Mouse (Mus musculus): ENCODE data around the gene Alpl. TPM values are rescaled to one million over a fixed set of nuclear protein-coding genes. Genes with fewer than 3 reads are reported as not detected.

Alpl gene
- polyA plus RNA-seq, 1 experiment, result 0.07 TPM

DNA sequence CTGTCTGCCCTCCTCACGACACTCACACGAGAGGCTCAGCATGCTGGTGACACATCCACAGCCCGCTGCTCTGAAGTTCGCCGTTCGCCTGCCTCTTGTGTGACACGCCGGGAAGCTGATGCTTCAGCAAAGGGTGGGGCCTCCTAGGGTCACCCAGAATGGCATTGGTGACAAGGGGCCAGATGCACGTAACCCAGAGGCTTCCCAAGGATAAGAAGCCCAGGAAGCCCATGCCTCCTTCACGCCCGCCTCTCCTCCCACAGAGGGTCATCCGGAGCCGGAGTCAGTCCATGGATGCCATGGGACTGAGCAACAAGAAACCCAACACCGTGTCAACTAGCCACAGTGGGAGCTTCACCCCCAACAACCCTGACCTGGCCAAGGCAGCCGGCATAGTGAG is 74.6 kb downstream of the Alpl start:
- H3K4me3 ChIP-seq, result no peak overlapping the region
- H3K27me3 ChIP-seq (ENCODE audit: control insufficient read depth, insufficient read depth, insufficient read length), result peaks cover 6% of the 10 kb centered on the region
- TF ChIP-seq SRF (IDR thresholded peaks at IDR 0.05; ENCODE audit: control insufficient read depth, insufficient read length, low read depth) (no peak), USF1 (IDR thresholded peaks at IDR 0.05; ENCODE audit: low read depth) (no peak), CEBPB (IDR thresholded peaks at IDR 0.05; ENCODE audit: insufficient read depth, poor library complexity, severe bottlenecking) (no peak)

DNA sequence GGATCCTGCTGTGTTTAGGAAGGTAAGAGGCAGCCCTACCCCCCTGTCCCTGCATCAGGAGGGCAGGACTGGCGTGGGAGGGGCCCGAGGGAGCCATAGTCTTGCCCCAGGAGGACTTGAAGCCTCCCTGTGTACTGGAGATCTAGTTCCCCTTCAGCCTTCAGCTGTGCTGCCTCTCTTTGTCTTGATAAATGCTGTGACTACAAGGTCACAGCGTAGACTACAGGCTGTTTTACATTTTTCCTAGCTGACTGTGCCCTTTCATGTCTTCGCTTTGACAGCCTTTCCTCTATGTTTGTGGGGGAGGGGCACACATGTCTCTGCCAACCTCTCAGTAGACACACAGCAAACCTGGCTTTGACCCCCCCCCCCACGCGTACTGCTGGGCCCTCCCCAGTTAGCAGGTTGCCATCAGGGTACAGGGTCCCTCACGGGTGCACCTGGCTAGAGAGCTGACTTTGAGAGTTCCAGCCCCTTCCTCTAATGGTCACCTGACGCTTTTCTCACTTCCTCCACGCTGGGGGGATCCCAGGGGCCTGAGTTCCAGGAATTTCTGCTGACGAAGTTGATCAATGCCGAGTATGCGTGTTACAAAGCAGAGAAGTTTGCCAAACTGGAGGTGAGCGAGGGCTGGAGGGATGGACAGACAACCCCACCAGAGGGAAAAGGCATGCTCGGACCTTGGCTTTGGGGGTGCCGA is 76.7 kb downstream of the Alpl start:
- Histone ChIP-seq H3K4me2 (ENCODE audit: low read depth) (no peak overlapping the region), H3K79me2 (ENCODE audit: control insufficient read depth, insufficient read depth) (no peaks in the 10 kb centered on the region), H3ac (ENCODE audit: control insufficient read depth, insufficient read length) (no peak overlapping the region), H3K36me3 (ENCODE audit: control insufficient read depth, insufficient read depth) (no peaks in the 10 kb centered on the region), H3K4me3 (no peak overlapping the region), H3K27me3 (ENCODE audit: control insufficient read depth, insufficient read depth, insufficient read length) (peaks cover 19% of the 10 kb centered on the region)
- no peak for TF ChIP-seq MYOG (IDR thresholded peaks at IDR 0.05; ENCODE audit: control insufficient read depth in 1 of 3, insufficient read depth in 1 of 3, insufficient read length in 2 of 3, low read depth in 2 of 3)
- TF ChIP-seq MYOD1 (IDR thresholded peaks at IDR 0.05; ENCODE audit: control insufficient read depth in 1 of 3, insufficient read length in 2 of 3, low read depth in 2 of 3), result no peak
- no peak for TF ChIP-seq USF1 (IDR thresholded peaks at IDR 0.05; ENCODE audit: low read depth)
- no peak for TF ChIP-seq REST (IDR thresholded peaks at IDR 0.05; ENCODE audit: insufficient read depth, insufficient read length)
- TF ChIP-seq POLR2A (IDR thresholded peaks at IDR 0.05; ENCODE audit: insufficient read length, low read depth), result no peak
- TF ChIP-seq TCF3 (IDR thresholded peaks at IDR 0.05; ENCODE audit: insufficient read length, low read depth), result no peak
- no peak for TF ChIP-seq CEBPB (IDR thresholded peaks at IDR 0.05; ENCODE audit: insufficient read depth, poor library complexity, severe bottlenecking)
- no peak for TF ChIP-seq POLR2AphosphoS2 (IDR thresholded peaks at IDR 0.05; ENCODE audit: insufficient read length, low read depth)
- no peak for TF ChIP-seq SRF (IDR thresholded peaks at IDR 0.05; ENCODE audit: control insufficient read depth, insufficient read length, low read depth)
- no peak for TF ChIP-seq E2F4 (IDR thresholded peaks at IDR 0.05; ENCODE audit: insufficient read depth)
- TF ChIP-seq MAX (IDR thresholded peaks at IDR 0.05; ENCODE audit: low read depth), result no peak
- no peak for TF ChIP-seq TCF12 (IDR thresholded peaks at IDR 0.05; ENCODE audit: insufficient read depth, poor library complexity, severe bottlenecking)

More for the DNA sequence above, 74.6 kb downstream of the Alpl start:
- Histone ChIP-seq H3K79me2 (ENCODE audit: control insufficient read depth, insufficient read depth) (no peaks in the 10 kb centered on the region), H3ac (ENCODE audit: control insufficient read depth, insufficient read length) (no peak overlapping the region), H3K36me3 (ENCODE audit: control insufficient read depth, insufficient read depth) (no peaks in the 10 kb centered on the region), H3K4me2 (ENCODE audit: low read depth) (no peak overlapping the region)

DNA sequence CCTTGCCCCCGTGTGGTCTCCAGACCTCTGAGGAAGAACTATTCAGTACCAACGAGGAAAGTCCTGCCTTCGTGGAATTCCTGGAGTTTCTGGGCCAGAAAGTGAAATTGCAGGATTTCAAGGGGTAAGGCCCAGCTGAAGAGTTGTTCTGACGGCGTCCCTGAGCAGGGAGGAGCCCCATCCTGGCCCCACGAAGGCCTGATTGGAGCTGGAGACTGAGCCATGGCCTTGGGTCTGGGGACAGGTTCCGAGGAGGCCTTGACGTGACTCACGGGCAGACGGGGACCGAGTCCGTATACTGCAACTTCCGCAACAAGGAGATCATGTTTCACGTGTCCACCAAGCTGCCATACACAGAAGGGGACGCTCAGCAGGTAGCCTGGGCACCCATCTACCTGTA is 78.5 kb downstream of the Alpl start:
- Histone ChIP-seq H3K4me2 (ENCODE audit: low read depth) (no peak overlapping the region), H3K4me3 (no peak overlapping the region), H3K27me3 (ENCODE audit: control insufficient read depth, insufficient read depth, insufficient read length) (peaks cover 28% of the 10 kb centered on the region), H3ac (ENCODE audit: control insufficient read depth, insufficient read length) (no peak overlapping the region), H3K36me3 (ENCODE audit: control insufficient read depth, insufficient read depth) (no peaks in the 10 kb centered on the region), H3K79me2 (ENCODE audit: control insufficient read depth, insufficient read depth) (no peaks in the 10 kb centered on the region)
- no peak for TF ChIP-seq POLR2A (IDR thresholded peaks at IDR 0.05; ENCODE audit: insufficient read length, low read depth)
- TF ChIP-seq TCF3 (IDR thresholded peaks at IDR 0.05; ENCODE audit: insufficient read length, low read depth), result no peak
- no peak for TF ChIP-seq TCF12 (IDR thresholded peaks at IDR 0.05; ENCODE audit: insufficient read depth, poor library complexity, severe bottlenecking)
- TF ChIP-seq MYOG (IDR thresholded peaks at IDR 0.05; ENCODE audit: control insufficient read depth in 1 of 3, insufficient read depth in 1 of 3, insufficient read length in 2 of 3, low read depth in 2 of 3), result no peak
- no peak for TF ChIP-seq SRF (IDR thresholded peaks at IDR 0.05; ENCODE audit: control insufficient read depth, insufficient read length, low read depth)
- no peak for TF ChIP-seq POLR2AphosphoS2 (IDR thresholded peaks at IDR 0.05; ENCODE audit: insufficient read length, low read depth)
- no peak for TF ChIP-seq CEBPB (IDR thresholded peaks at IDR 0.05; ENCODE audit: insufficient read depth, poor library complexity, severe bottlenecking)
- no peak for TF ChIP-seq REST (IDR thresholded peaks at IDR 0.05; ENCODE audit: insufficient read depth, insufficient read length)
- no peak for TF ChIP-seq E2F4 (IDR thresholded peaks at IDR 0.05; ENCODE audit: insufficient read depth)
- no peak for TF ChIP-seq USF1 (IDR thresholded peaks at IDR 0.05; ENCODE audit: low read depth)
- TF ChIP-seq MYOD1 (IDR thresholded peaks at IDR 0.05; ENCODE audit: control insufficient read depth in 1 of 3, insufficient read length in 2 of 3, low read depth in 2 of 3), result no peak

DNA sequence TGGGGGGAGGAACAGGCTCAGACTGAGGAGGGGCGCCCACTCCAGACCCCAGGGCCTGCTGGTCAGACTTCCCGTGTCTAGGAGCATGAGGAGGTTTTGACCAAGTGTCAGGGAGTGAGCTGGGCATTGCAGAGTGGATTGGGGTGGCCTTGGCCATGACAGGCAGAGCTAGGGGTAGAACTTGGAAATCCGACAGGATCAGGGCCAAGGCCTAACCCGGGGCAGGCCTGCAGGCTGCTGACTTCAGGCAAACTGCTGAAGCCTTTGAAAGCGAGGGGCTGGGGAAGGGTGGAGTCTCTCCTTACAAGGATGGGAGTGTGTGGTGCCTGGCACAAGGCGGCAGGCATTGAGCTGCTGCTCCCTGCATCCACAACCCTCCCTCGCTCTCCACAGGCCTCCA is 79.2 kb downstream of the Alpl start:
- no peaks in the 10 kb centered on the region for H3K79me2 ChIP-seq (ENCODE audit: control insufficient read depth, insufficient read depth)
- no peak overlapping the region for H3ac ChIP-seq (ENCODE audit: control insufficient read depth, insufficient read length)
- H3K4me2 ChIP-seq (ENCODE audit: low read depth), result no peak overlapping the region
- no peak overlapping the region for H3K4me3 ChIP-seq
- TF ChIP-seq SRF (IDR thresholded peaks at IDR 0.05; ENCODE audit: control insufficient read depth, insufficient read length, low read depth) (no peak), REST (IDR thresholded peaks at IDR 0.05; ENCODE audit: insufficient read depth, insufficient read length) (no peak), TCF3 (IDR thresholded peaks at IDR 0.05; ENCODE audit: insufficient read length, low read depth) (no peak), POLR2A (IDR thresholded peaks at IDR 0.05; ENCODE audit: insufficient read length, low read depth) (no peak), MAX (IDR thresholded peaks at IDR 0.05; ENCODE audit: low read depth) (no peak), E2F4 (IDR thresholded peaks at IDR 0.05; ENCODE audit: insufficient read depth) (no peak), MYOG (IDR thresholded peaks at IDR 0.05; ENCODE audit: control insufficient read depth in 1 of 3, insufficient read depth in 1 of 3, insufficient read length in 2 of 3, low read depth in 2 of 3) (no peak), USF1 (IDR thresholded peaks at IDR 0.05; ENCODE audit: low read depth) (no peak), TCF12 (IDR thresholded peaks at IDR 0.05; ENCODE audit: insufficient read depth, poor library complexity, severe bottlenecking) (no peak), POLR2AphosphoS2 (IDR thresholded peaks at IDR 0.05; ENCODE audit: insufficient read length, low read depth) (no peak), CEBPB (IDR thresholded peaks at IDR 0.05; ENCODE audit: insufficient read depth, poor library complexity, severe bottlenecking) (no peak), MYOD1 (IDR thresholded peaks at IDR 0.05; ENCODE audit: control insufficient read depth in 1 of 3, insufficient read length in 2 of 3, low read depth in 2 of 3) (no peak)
- H3K36me3 ChIP-seq (ENCODE audit: control insufficient read depth, insufficient read depth), result no peaks in the 10 kb centered on the region
- peaks cover 32% of the 10 kb centered on the region for H3K27me3 ChIP-seq (ENCODE audit: control insufficient read depth, insufficient read depth, insufficient read length)

All from myocyte (in vitro differentiated cells).